Mouse (Mus musculus): ENCODE data around the gene Fads2.
A peak's percentile ranks its signal among the peaks of the same experiment; 100 is the strongest.
"Not testable (repeated sequence)": the region's sequence is repeated elsewhere in the genome, so short reads cannot be mapped to it uniquely, and the experiment has no call there.

Fads2 gene

DNA sequence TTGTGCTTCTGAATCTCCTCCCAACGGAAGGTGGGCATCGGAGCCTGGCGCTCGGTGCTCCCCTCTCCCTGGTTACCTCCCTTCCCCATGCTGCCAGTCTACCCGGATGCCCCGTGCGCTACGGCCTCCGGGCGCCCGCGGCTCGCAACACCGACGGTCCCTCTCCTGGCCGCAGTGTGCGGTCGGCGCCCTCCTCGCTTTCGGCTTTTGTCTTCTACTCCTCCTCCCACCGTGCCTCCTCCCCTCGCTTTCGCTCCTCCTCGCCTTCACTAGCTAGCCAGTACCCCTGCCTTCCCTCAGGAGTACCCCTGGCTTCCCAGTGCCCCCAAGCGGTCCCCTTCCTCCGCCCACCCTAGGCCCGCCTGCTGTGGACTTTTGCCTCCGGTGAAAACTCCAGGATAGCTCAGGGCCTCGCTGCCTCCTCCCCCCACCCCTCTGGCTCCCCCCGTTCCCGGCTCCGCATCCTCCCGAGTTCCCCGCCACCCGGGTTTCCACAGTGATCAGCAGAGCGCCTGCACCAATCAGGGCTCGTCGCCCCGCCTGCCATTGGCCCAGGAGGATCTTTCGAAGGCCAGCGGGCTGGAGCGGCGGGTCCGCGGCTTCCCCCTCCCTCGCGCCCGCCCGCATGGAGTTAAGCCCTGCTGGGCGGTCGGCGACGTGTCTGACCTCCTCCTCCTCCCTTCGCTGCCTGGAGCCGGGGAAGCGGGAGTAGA, at the start of gene Fads2:
Gene Fads2, minus strand, starts transcription at position 406 of the 713 bp plus-strand sequence.
- peak; percentile 38 for DNase-seq

GRCm38 (mm10) chr19:10149189-10149588, 47.6 kb upstream of the Fads2 start:
- no peak for DNase-seq

DNA sequence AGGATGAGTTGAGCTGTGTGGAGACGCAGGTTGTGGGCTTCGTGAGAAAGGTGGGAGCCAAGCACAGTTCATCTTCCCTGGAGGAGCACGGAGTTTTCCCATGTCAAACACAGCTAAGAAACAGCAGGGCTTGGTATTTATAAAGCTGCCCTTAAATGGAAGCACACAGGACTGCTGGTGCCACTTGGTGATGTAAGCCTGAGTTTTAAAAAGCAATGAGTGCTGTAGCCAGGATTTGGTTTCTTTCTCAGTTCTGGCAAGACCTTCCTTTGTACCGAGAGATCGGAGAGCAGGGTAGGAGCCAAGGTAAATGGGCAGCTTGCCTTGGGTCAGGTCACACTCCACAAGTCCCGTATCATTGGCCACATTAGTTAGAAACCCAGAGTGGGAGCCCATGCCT, 47.0 kb upstream of the Fads2 start:
- no peak for DNase-seq

GRCm38 (mm10) chr19:10144464-10144863, 42.9 kb upstream of the Fads2 start:
- no peak for DNase-seq

DNA sequence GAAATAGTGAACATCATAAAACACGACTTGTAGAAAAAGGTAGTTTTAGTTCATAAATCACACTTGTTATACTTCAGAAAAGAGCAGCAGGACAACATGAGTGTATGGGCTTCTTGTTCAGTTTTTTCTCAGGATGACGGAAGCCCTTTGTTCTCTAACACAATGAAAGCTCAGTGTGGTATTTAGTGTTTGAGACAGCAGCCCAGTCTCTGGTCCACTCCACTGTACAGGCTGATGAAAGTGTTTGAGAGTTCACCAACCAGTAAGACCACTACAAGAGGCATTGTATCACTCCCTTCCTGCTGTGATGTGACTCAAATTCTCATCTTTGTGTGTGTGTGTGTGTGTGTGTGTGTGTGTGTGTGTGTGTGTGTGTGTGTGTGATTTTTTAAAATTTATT, 42.1 kb upstream of the Fads2 start:
- no peak for DNase-seq

DNA sequence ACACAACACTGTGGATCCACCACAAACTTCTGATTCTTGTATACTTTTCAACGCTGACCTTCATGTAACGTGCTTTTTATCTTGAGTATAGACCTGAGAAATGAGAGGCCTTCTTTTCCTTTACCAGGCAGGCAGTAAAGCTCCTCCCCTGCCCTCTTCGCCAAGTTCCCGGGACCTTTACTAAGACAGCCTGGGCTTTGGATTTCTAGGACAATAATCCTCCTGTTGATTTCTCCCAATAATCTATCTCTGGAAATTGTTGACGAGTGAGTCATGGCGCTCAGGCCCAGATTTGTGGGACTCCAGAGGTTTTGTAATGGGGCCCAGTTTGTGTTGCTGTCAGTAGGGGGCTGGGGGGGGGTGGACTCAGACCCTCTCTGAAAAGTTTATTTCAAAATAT, 38.2 kb upstream of the Fads2 start:
- no peak for DNase-seq

DNA sequence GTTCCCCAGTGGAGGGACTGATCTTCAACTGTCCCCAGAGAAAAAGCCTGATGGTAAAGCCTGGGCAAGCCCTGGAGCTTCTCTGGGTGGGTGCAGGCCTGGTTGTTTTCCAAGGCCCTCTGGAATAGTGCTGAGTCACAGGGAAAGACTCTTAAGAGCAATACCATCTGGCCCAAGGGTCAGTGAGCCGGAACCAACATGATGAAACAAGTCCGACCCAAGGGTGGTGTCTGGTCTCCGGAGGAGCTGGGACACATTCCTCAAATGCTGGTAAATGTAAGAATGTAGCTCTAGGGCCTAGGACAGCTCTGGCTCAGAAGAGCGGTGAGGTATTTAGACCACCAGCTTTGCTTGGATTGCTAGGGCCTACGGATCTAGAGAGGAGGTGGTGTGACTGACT, 35.9 kb upstream of the Fads2 start:
- no peak for DNase-seq

DNA sequence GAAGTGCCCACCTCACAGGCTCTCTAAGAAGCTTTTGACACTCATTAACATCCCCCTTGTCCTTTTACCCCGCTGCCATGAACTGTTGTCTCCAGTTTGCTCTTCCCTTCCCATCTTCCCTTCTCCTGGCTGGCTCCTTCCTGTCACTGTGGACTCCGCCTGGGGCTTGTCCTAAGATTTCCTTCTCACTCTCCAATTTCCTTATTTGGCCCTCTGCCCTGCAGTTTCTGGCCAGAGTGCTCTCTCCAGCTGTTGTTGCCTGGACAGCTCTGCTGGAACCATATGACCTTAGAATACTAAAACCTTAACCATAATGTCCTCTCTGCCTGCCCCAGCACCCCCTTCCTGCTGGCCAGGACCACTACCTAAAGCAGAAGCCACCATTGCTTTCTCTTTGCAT, 33.1 kb upstream of the Fads2 start:
- no peak for DNase-seq

DNA sequence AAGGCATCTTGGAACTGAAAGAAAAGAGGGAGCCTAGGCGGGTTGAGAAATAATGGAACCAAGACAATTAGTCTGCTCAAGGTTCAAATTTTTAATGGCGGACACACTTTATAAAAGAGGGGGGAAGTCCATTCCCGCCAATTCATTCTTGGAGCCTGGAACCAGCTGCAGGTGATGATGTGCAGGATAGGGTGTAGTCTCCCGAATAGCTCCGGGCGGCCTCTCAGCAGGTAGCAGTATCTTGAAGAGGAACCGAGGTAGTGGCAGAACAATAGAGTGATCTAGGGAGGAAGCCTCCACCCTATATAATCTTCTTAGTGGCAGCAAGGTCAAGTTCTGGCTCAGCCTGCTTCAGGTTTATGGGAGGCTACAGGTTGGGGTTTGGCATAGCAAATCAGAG, 28.0 kb upstream of the Fads2 start:
- not testable (repeated sequence) for DNase-seq

DNA sequence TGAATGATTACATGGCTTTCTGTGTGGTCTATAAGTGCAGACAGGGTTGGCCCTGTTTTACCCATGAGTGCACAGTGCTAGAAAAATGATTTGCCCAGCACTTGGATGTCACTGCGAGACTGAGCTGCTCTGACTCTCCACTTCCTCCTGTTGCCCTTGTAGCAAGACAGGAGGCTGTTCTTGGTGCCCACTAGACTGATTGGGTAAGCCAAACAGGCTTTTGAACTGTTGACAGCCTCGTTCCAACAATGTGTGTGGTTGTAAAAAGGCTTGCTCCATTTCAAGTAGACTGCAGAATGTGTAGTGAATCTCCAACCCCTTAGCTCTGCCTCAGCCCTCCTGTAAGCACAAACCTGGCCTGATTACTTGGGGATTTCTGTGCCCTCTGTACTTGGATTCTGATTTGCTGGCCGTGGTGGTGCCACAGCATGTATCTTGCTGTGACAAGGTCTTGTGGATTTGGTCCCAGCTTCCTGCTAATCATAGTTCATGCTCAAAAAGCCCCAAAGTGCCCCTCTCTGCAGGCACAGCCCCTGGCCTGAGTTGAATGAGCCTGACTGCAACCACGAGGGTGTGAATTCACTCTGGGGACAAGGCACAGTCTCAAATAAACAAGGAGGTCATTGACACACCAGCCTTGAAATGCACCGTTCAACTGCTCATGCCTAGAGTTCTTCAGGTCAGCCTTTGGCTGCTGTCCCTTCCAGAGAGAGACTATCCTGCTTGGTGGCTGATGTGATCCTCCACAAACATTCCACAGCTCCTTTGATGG, 25.1 kb upstream of the Fads2 start:
- no peak for DNase-seq

- no peak for DNase-seq
These were observed 22.5 kb upstream of the Fads2 start for GRCm38 (mm10) chr19:10123892-10124634.

DNA sequence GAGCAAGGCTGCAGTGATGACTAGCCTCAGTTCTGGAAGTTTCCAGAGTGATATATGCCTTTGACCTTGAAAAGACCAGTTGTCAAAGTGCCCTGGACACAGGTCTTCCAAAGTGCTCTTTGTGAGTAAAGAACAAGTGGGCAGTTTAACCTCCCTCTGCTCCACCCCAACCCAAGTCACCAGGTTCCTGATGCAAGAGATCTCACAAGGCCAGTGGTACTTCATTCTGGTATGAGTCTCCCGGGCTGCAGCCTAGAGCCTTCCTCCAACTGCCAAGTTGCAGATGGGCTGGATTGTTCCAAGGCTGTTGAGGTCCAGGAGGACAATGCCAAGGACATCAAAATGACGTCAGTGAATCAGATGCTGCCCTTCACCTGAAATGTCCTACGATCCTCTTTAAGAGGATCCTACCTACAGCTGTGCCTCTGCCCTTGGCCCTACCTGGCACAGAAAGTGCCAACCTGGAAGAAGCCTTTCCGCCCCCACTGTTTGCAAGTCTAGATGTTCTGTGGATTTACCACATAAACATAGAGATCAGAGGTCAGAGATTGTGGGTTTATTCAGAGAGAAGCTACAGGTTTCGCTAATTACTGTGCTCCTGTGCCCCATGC, 20.6 kb upstream of the Fads2 start:
- no peak for DNase-seq

DNA sequence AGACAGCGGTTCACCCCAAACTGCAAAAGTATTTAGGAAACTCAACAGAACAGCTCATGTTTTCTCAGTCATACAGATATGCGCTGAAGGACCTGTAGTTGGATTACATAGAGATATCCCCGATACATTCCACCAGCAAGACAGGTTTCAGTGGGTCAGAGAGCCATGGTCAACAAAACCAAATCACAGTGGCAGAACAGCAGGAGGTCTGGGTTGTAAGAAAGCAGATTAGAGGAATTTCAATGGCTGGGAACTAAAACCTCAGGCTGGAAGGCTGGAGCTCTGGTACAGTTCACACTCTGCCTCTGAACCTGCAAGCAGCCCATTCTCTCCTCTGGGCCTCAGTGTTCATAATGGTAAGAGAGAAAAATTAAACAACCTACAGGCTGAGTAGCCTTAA, 15.1 kb upstream of the Fads2 start:
- DNase-seq, result no peak

DNA sequence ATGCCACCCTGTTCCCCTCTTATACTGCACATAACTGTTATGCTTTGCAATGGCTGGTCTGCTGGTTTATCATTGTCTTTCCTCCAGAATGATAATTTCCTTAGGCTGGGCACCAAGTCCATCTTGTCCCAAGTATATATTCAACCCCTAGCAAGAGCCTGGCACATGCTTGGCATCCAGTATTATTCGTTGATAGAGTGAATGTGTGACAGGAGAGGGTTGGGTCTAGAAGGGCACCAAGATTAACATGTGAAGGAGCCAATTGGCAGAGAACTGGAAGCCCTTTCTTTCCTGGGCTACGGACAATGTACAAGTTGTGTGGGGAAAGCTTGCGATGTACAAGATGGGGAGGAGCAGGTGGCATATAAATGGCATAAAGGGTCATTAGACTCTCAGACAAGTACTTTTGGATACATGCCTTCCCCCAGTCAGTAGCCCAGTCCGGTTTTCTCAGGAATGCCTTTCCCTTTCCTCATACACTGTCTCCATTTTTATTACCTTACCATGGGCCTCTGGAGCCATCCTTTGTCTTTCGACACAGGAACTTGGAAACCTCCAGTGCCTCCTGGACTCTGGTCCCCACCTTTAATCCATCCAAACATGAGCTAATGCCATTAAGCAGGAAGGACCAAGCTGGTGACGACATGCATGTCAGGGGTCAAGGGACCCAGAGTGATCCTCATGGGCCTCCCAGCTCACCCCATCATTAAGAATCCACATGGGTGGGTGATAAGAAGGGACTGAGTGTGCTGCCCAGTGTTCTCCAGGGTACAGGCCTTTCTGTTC, 14.0 kb upstream of the Fads2 start:
- DNase-seq, result no peak

- DNase-seq, result no peak
These were observed 11.4 kb upstream of the Fads2 start for GRCm38 (mm10) chr19:10112956-10113355.

- no peak for DNase-seq
These were observed 7.1 kb upstream of the Fads2 start for GRCm38 (mm10) chr19:10108666-10109065.

DNA sequence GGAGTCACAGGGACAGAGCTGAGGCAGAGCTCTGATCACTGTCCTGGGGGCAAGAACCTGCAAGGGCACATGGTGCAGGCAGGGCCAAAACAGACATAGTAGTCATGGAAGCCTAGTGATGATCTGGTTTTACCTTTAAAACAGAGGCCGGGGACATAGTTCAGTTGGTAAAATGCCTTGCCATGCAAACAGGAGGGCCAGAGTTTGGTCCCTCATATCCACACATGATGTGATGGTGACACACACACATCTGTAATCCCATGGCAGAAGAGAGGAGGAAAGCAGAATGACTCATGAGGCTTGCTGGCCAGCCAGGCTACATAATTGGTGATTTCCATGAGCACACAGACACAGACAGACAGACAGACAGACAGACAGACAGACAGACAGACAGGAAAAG, 6.6 kb upstream of the Fads2 start:
- DNase-seq, result no peak

DNA sequence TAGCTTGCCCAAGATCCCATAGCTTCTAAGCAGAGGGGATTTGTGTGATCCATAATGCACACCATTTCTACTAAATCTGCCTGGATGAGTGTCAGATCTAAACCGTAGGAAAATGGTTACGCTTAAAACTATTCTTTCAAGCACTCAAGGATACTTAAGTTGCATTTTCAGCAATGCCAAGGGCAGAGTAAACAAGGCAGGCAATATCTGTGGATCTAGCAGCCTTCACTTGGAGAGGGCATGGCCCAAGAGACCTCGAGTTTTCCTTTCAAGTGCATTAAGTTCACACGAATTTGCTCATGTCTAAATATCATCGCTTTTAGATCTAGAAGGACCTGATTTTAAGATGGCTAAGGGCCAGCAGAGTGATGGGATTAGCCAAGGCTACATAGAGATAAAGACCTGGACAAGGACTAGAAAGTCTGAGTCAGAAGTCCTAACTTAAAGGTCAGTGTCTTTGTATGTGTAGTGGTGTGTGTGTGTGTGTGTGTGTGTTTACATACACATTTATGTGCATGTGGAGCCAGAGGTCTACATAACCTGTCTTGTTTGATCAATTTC, 5.6 kb upstream of the Fads2 start:
- no peak for DNase-seq

- DNase-seq, result no peak
These were observed 5.1 kb upstream of the Fads2 start for GRCm38 (mm10) chr19:10106634-10107033.

GRCm38 (mm10) chr19:10105034-10105493, 3.5 kb upstream of the Fads2 start:
- DNase-seq, result no peak

DNA sequence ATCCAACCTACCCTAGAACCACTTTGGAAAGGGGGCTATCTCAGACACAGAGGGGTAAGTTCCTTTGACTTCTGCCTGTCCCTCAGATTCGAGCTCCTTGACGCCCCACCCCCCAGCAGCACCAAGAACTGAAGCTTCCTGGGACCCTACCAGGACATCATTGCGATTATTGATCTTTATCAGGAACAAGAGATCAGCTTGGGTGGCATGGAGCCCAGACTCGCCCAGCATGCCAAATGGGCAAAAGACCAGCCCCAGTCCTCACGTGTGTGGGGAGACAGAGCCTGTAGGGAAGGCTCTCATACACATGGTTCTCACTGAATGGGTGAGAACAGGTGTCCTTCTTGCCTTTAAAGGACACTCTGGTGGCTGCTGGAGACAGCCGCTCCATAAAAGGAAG, 2.7 kb upstream of the Fads2 start:
- DNase-seq, result no peak

- DNase-seq, result no peak
These were observed 631 bp upstream of the Fads2 start for GRCm38 (mm10) chr19:10102054-10102700.
